Mouse (Mus musculus): ENCODE measurements around the gene Ncapg2. TPM values are rescaled to one million over a fixed set of nuclear protein-coding genes. Genes with fewer than 3 reads are reported as not detected.
A peak's percentile ranks its signal among the peaks of the same experiment; 100 is the strongest.

The Ncapg2 gene
- polyA plus RNA-seq (2016; fragmentation: Nextera tagmentation; extraction: Ambion mirVana): 36.4 and 37.6 TPM in 2 replicates

GRCm38 (mm10) chr12:116405045-116405835, at the start of gene Ncapg2:
Gene Ncapg2 (plus strand): TSS chr12:116405402.
- WGBS: under 1% methylated on average over 72 of the region's 72 CpGs
- H3K4me1 ChIP-seq: peaks cover 12% of the 10 kb centered on the region
- no peaks in the 10 kb centered on the region for H3K27me3 ChIP-seq (ENCODE audit: insufficient read depth, poor library complexity, severe bottlenecking)
- peak within 1 kb of the TSS; percentile 93 for H3K27ac ChIP-seq
- H3K9me3 ChIP-seq: 0 out of 2 replicates have a peak, but pooled peaks cover 8% of the 10 kb centered on the region
- DNase-seq (ENCODE audit: low spot score): peak; percentile 99
- H3K36me3 ChIP-seq: peaks cover 50% of the 10 kb centered on the region
- peak within 1 kb of the TSS; percentile 90 for H3K4me3 ChIP-seq

- Histone ChIP-seq H3K36me3 (peaks cover 25% of the 10 kb centered on the region), H3K27me3 (ENCODE audit: insufficient read depth, poor library complexity, severe bottlenecking) (no peaks in the 10 kb centered on the region), H3K4me3 (no peak overlapping the region), H3K4me1 (no peaks in the 10 kb centered on the region), H3K9me3 (no peaks in the 10 kb centered on the region), H3K27ac (no peak overlapping the region)
- DNase-seq (ENCODE audit: low spot score): no peak
These were observed 43.1 kb upstream of the Ncapg2 start for GRCm38 (mm10) chr12:116362091-116362490.

- Histone ChIP-seq H3K4me3 (no peak overlapping the region), H3K27ac (no peak overlapping the region), H3K27me3 (ENCODE audit: insufficient read depth, poor library complexity, severe bottlenecking) (no peaks in the 10 kb centered on the region), H3K4me1 (no peaks in the 10 kb centered on the region), H3K9me3 (no peaks in the 10 kb centered on the region), H3K36me3 (peaks cover 23% of the 10 kb centered on the region)
- no peak for DNase-seq (ENCODE audit: low spot score)
- 88% methylated on average over 3 of the region's 3 CpGs for WGBS
These were observed 38.3 kb upstream of the Ncapg2 start for GRCm38 (mm10) chr12:116366900-116367299.

GRCm38 (mm10) chr12:116367346-116367745, 37.9 kb upstream of the Ncapg2 start:
- H3K4me1 ChIP-seq: no peaks in the 10 kb centered on the region
- no peaks in the 10 kb centered on the region for H3K9me3 ChIP-seq
- no peak overlapping the region for H3K4me3 ChIP-seq
- DNase-seq (ENCODE audit: low spot score): no peak
- WGBS: 88% methylated on average over 2 of the region's 2 CpGs
- H3K27ac ChIP-seq: no peak overlapping the region
- H3K27me3 ChIP-seq (ENCODE audit: insufficient read depth, poor library complexity, severe bottlenecking): no peaks in the 10 kb centered on the region
- H3K36me3 ChIP-seq: peaks cover 23% of the 10 kb centered on the region

GRCm38 (mm10) chr12:116368857-116369256, 36.3 kb upstream of the Ncapg2 start:
- 79% methylated on average over 2 of the region's 2 CpGs for WGBS
- DNase-seq (ENCODE audit: low spot score): no peak
- H3K36me3 ChIP-seq: peaks cover 18% of the 10 kb centered on the region
- no peaks in the 10 kb centered on the region for H3K27me3 ChIP-seq (ENCODE audit: insufficient read depth, poor library complexity, severe bottlenecking)
- no peak overlapping the region for H3K27ac ChIP-seq
- H3K9me3 ChIP-seq: no peaks in the 10 kb centered on the region
- no peaks in the 10 kb centered on the region for H3K4me1 ChIP-seq
- no peak overlapping the region for H3K4me3 ChIP-seq

GRCm38 (mm10) chr12:116383101-116383500, 22.1 kb upstream of the Ncapg2 start:
- no peaks in the 10 kb centered on the region for H3K4me1 ChIP-seq
- no peaks in the 10 kb centered on the region for H3K27me3 ChIP-seq (ENCODE audit: insufficient read depth, poor library complexity, severe bottlenecking)
- DNase-seq (ENCODE audit: low spot score): no peak
- H3K4me3 ChIP-seq: no peak overlapping the region
- H3K27ac ChIP-seq: no peak overlapping the region
- no peaks in the 10 kb centered on the region for H3K36me3 ChIP-seq
- no peaks in the 10 kb centered on the region for H3K9me3 ChIP-seq
- WGBS: 77% methylated on average over 2 of the region's 2 CpGs

GRCm38 (mm10) chr12:116383995-116384394, 21.2 kb upstream of the Ncapg2 start:
- Histone ChIP-seq H3K36me3 (no peaks in the 10 kb centered on the region), H3K27ac (no peak overlapping the region), H3K27me3 (ENCODE audit: insufficient read depth, poor library complexity, severe bottlenecking) (no peaks in the 10 kb centered on the region), H3K9me3 (no peaks in the 10 kb centered on the region), H3K4me1 (no peaks in the 10 kb centered on the region), H3K4me3 (no peak overlapping the region)
- DNase-seq (ENCODE audit: low spot score): no peak

- Histone ChIP-seq H3K27me3 (ENCODE audit: insufficient read depth, poor library complexity, severe bottlenecking) (no peaks in the 10 kb centered on the region), H3K4me3 (no peak overlapping the region), H3K27ac (no peak overlapping the region), H3K36me3 (no peaks in the 10 kb centered on the region), H3K4me1 (no peaks in the 10 kb centered on the region), H3K9me3 (no peaks in the 10 kb centered on the region)
- no peak for DNase-seq (ENCODE audit: low spot score)
- 68% methylated on average over 1 of the region's 1 CpGs for WGBS
These were observed 18.4 kb upstream of the Ncapg2 start for GRCm38 (mm10) chr12:116386802-116387201.

GRCm38 (mm10) chr12:116389868-116390267, 15.3 kb upstream of the Ncapg2 start:
- Histone ChIP-seq H3K4me3 (no peak overlapping the region), H3K27ac (no peak overlapping the region), H3K27me3 (ENCODE audit: insufficient read depth, poor library complexity, severe bottlenecking) (no peaks in the 10 kb centered on the region), H3K36me3 (no peaks in the 10 kb centered on the region), H3K9me3 (no peaks in the 10 kb centered on the region), H3K4me1 (no peaks in the 10 kb centered on the region)
- 38% methylated on average over 1 of the region's 1 CpGs for WGBS
- DNase-seq (ENCODE audit: low spot score): no peak

GRCm38 (mm10) chr12:116394327-116394726, 10.9 kb upstream of the Ncapg2 start:
- Histone ChIP-seq H3K36me3 (no peaks in the 10 kb centered on the region), H3K27me3 (ENCODE audit: insufficient read depth, poor library complexity, severe bottlenecking) (no peaks in the 10 kb centered on the region), H3K27ac (no peak overlapping the region), H3K4me1 (no peaks in the 10 kb centered on the region), H3K4me3 (no peak overlapping the region), H3K9me3 (no peaks in the 10 kb centered on the region)
- 57% methylated on average over 2 of the region's 2 CpGs for WGBS
- no peak for DNase-seq (ENCODE audit: low spot score)

- 87% methylated on average over 2 of the region's 2 CpGs for WGBS
- H3K36me3 ChIP-seq: no peaks in the 10 kb centered on the region
- H3K9me3 ChIP-seq: no peaks in the 10 kb centered on the region
- no peak overlapping the region for H3K27ac ChIP-seq
- H3K27me3 ChIP-seq (ENCODE audit: insufficient read depth, poor library complexity, severe bottlenecking): no peaks in the 10 kb centered on the region
- no peak overlapping the region for H3K4me3 ChIP-seq
- no peaks in the 10 kb centered on the region for H3K4me1 ChIP-seq
- no peak for DNase-seq (ENCODE audit: low spot score)
These were observed 9.9 kb upstream of the Ncapg2 start for GRCm38 (mm10) chr12:116395312-116395711.

GRCm38 (mm10) chr12:116396072-116396695, 9.0 kb upstream of the Ncapg2 start:
- no peak overlapping the region for H3K27ac ChIP-seq
- no peak overlapping the region for H3K4me3 ChIP-seq
- 75% methylated on average over 2 of the region's 2 CpGs for WGBS
- no peak for DNase-seq (ENCODE audit: low spot score)
- no peaks in the 10 kb centered on the region for H3K9me3 ChIP-seq
- no peaks in the 10 kb centered on the region for H3K4me1 ChIP-seq
- no peaks in the 10 kb centered on the region for H3K36me3 ChIP-seq
- no peaks in the 10 kb centered on the region for H3K27me3 ChIP-seq (ENCODE audit: insufficient read depth, poor library complexity, severe bottlenecking)

- Histone ChIP-seq H3K27me3 (ENCODE audit: insufficient read depth, poor library complexity, severe bottlenecking) (no peaks in the 10 kb centered on the region), H3K27ac (peak overlapping the region; percentile 93), H3K4me3 (peak overlapping the region; percentile 90), H3K4me1 (peaks cover 12% of the 10 kb centered on the region), H3K9me3 (0 out of 2 replicates have a peak, but pooled peaks cover 8% of the 10 kb centered on the region), H3K36me3 (peaks cover 41% of the 10 kb centered on the region)
- 92% methylated on average over 18 of the region's 18 CpGs for whole genome bisulfite sequencing
- no peak for DNase-seq (ENCODE audit: low spot score)
These were observed 1.1 kb upstream of the Ncapg2 start for GRCm38 (mm10) chr12:116404012-116404679.

Measured in heart, embryonic 10.5 days (tissue).